Mouse (Mus musculus) retina, adult 2 months (tissue): Measurements from ENCODE around the gene Brinp2.

Experiments
- DNase-seq: peaks from one replicate; pipeline ENCODE4 v3.0.0-alpha.2; 2012; ENCODE audit warnings: low read depth, low spot score

Gene Brinp2

GRCm38 (mm10) chr1:158356051-158356461 is at the start of gene Brinp2:
TSS of gene Brinp2 (minus strand) at chr1:158356326.
- DNase-seq = peak; percentile 54

GRCm38 (mm10) chr1:158400898-158401297 is 44.8 kb upstream of the Brinp2 start:
- no peak for DNase-seq

- DNase-seq = no peak
Observed at GRCm38 (mm10) chr1:158397058-158397457, 40.9 kb upstream of the Brinp2 start.

GRCm38 (mm10) chr1:158390693-158391092 is 34.6 kb upstream of the Brinp2 start:
- DNase-seq = no peak

GRCm38 (mm10) chr1:158388995-158389394 is 32.9 kb upstream of the Brinp2 start:
- DNase-seq = no peak

- DNase-seq = no peak
Observed at GRCm38 (mm10) chr1:158386781-158387180, 30.7 kb upstream of the Brinp2 start.

GRCm38 (mm10) chr1:158385311-158385710 is 29.2 kb upstream of the Brinp2 start:
- no peak for DNase-seq

- DNase-seq = no peak
Observed at GRCm38 (mm10) chr1:158383210-158383609, 27.1 kb upstream of the Brinp2 start.

GRCm38 (mm10) chr1:158382277-158382676 is 26.2 kb upstream of the Brinp2 start:
- no peak for DNase-seq

- DNase-seq = no peak
Observed at GRCm38 (mm10) chr1:158364461-158364860, 8.3 kb upstream of the Brinp2 start.

GRCm38 (mm10) chr1:158362292-158363101 is 6.4 kb upstream of the Brinp2 start:
- DNase-seq = no peak

GRCm38 (mm10) chr1:158361964-158362291 is 5.8 kb upstream of the Brinp2 start, which contains the start of gene Astn1:
TSS of gene Astn1 (plus strand) at chr1:158362273.
- DNase-seq = no peak

- no peak for DNase-seq
Observed at GRCm38 (mm10) chr1:158355177-158356050, 712 bp downstream of the Brinp2 start.

GRCm38 (mm10) chr1:158353656-158354371 is 2.3 kb downstream of the Brinp2 start:
- no peak for DNase-seq

- no peak for DNase-seq
Observed at GRCm38 (mm10) chr1:158343243-158343714, 12.8 kb downstream of the Brinp2 start.

- no peak for DNase-seq
Observed at GRCm38 (mm10) chr1:158328839-158329238, 27.3 kb downstream of the Brinp2 start.

- no peak for DNase-seq
Observed at GRCm38 (mm10) chr1:158328126-158328525, 28.0 kb downstream of the Brinp2 start.

- DNase-seq = no peak
Observed at GRCm38 (mm10) chr1:158323325-158323724, 32.8 kb downstream of the Brinp2 start.

- peak; percentile 8 for DNase-seq
Observed at GRCm38 (mm10) chr1:158310426-158311156, 45.5 kb downstream of the Brinp2 start.

GRCm38 (mm10) chr1:158297042-158297441 is 59.1 kb downstream of the Brinp2 start:
- no peak for DNase-seq

GRCm38 (mm10) chr1:158296287-158296931 is 59.7 kb downstream of the Brinp2 start:
- DNase-seq = no peak
